8 mouse cellular contexts compared by ENCODE assay signal in genomic region chrX:155337905-155338721, GRCm38 (mm10). TPM values are rescaled to one million over a fixed set of nuclear protein-coding genes. Genes with fewer than 3 reads are reported as not detected.
DNase-seq lines count a peak whose midpoint lies in the region; ATAC-seq and TF ChIP-seq lines count a peak whose summit lies in the region.

No protein-coding gene starts in this region.

- intact Hi-C loops in gastrocnemius, adult 2 months (cut with DNase I) = no loop called here
- intact Hi-C loops in left cerebral cortex, postnatal 10 days (cut with DNase I) = no loop called here

- peak overlapping the region; percentile 82 for H3K4me3 ChIP-seq in gastrocnemius, adult 2 months

- peak; percentile 99 for ATAC-seq in megakaryocyte-erythroid progenitor cell, adult 5-6 weeks (replicated peaks; ENCODE audit: low FRiP score, low TSS enrichment, poor library complexity, severe bottlenecking)

- peak; percentile 91 for DNase-seq in ZHBTc4 (ENCODE audit: low read depth, low spot score)
- peak; percentile 58 to 82 for DNase-seq in cerebellum, postnatal 4 days (ENCODE audit: low spot score in 2 of 2)
- DNase-seq in gastrocnemius, adult 2 months = peak; percentile 86
- peak; percentile 33 for DNase-seq in hindlimb bud, embryonic 11.5 days (ENCODE audit: extremely low spot score, low read depth, low spot score)
- peak; percentile 36 to 89 for DNase-seq in left cerebral cortex, postnatal 10 days (ENCODE audit: extremely low spot score in 1 of 2, low spot score in 2 of 2)
- DNase-seq in right cerebral cortex, postnatal 25 days = peak; percentile 76
- peak; percentile 83 for DNase-seq in urinary bladder, postnatal 4 days (ENCODE audit: low spot score in 2 of 2)

- H3K27ac ChIP-seq in gastrocnemius, adult 2 months = peak overlapping the region; percentile 80

- TF ChIP-seq CTCF in gastrocnemius, adult 2 months (IDR thresholded peaks at IDR 0.05) = no peak

RNA-seq across cellular contexts. Expression of gene Prdx4, which starts 2.4 kb away (rescaled TPM):
- 10 to 100 TPM in 1 of 2 experiments, 1 to 10 TPM in 1; 5.1 to 10.5 TPM for total RNA-seq in gastrocnemius, adult 2 months (2021)
- 10 to 100 TPM; 32.1 to 34.3 TPM for total RNA-seq in left cerebral cortex, postnatal 10 days (2021)
- 79.7 and 90.9 TPM in 2 replicates for total RNA-seq in megakaryocyte-erythroid progenitor cell, adult 5-6 weeks (2014; fragmentation: Nextera tagmentation)
- 70.2 and 74.9 TPM in 2 replicates for total RNA-seq in megakaryocyte-erythroid progenitor cell, adult 5-6 weeks (2017)

Comparison
In these comparisons a context has a peak if more than half of its experiments do, and no peak if none do; other contexts are left out.
1. Peak in every context shown above with its lines: DNase-seq, ATAC-seq, H3K4me3 ChIP-seq and H3K27ac ChIP-seq.
2. DNase-seq: peak in every context shown above with its lines; median percentile 91 in ZHBTc4; 86 in gastrocnemius, adult 2 months; 83 in urinary bladder, postnatal 4 days; 76 in right cerebral cortex, postnatal 25 days; 70 in cerebellum, postnatal 4 days; 62 in left cerebral cortex, postnatal 10 days; 33 in hindlimb bud, embryonic 11.5 days.